Mouse (Mus musculus) heart, postnatal 14 days (tissue): ENCODE measurements around the gene Sell. TPM values are rescaled to one million over a fixed set of nuclear protein-coding genes. Genes with fewer than 3 reads are reported as not detected.

ENCODE experiments used
- DNase-seq, 2 experiments: peaks; one replicate each; pipeline ENCODE4 v3.0.0; 2021 to 2022
- intact Hi-C: fragments of 180-260 bp; cut with DNase I; formaldehyde crosslinking; loops from one replicate; pipeline ENCODE4 v1.15.1; 2025
- total RNA-seq, 2 experiments: library from RNA; stranded (reverse); gene quantifications; 2 replicates each; pipeline ENCODE4 v1.2.3; 2021

Sell gene
- total RNA-seq, 2 experiments from 2014 or later = 1.1 to 2.6 TPM

DNA sequence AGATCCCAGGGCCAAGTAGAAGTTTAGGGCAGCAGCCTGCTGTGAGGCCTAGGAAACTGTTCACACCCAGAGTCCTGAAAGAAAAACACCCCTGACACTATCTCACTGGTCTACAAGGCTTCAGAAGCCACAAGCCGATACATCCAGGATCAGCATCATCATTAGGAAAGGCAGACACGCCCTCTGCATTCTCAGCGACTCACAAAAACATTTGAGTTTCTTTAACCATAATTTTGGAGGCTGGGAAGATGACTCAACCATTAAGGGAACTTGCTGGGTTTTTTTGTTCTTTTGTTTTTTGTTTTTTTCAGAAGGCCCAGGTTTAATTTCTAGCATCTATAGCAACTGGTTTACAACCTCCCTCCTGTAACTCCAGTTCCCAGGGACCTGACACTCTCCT lies 62.1 kb downstream of the Sell start:
- intact Hi-C loops = no loop called here
- DNase-seq = no peak

DNA sequence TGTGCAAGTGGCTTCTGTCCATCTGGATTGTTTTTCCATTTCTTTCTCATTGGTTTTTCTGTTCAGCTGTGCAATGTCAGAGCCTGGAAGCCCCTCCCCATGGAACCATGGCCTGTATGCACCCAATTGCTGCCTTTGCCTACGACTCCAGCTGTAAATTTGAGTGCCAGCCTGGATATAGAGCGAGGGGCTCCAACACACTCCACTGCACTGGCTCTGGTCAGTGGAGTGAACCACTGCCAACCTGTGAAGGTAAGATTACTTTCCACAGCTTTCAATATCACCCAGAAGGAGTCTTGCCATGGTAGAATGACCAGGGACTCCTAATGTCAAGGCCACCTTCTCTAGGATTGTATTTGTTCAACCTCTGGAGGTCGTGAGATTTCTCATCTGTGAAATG lies 68.2 kb downstream of the Sell start:
- no peak for DNase-seq
- intact Hi-C loops = no loop called here

DNA sequence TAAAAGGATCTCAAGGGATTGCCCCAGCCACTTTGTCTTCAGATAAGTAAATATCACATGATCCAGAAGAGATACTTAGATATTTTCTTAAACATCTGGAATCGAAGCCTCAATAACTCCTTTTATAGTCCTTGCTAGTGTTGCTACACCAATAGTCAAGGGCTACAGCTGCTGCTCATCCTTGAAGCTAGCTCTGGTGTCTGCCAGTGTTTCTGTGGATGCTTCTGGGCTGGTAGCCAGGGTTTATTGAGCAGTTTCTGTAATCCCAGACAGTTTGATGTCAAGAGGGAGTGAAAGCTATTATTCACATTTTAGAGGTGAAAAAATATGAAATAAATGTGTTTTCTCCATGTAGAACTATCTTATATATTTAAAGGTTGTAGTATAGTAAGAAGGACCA lies 70.8 kb downstream of the Sell start:
- no peak for DNase-seq
- intact Hi-C loops = no loop called here

Other genes with a start within 250 kb of the Sell start
- 1 to 10 TPM; 6.8 to 9.2 TPM for gene Scyl3, start 132.9 kb upstream of the Sell start, total RNA-seq
- gene BC055324, start 67.2 kb upstream of the Sell start, total RNA-seq = 1 to 10 TPM; 1.1 to 2.7 TPM
- gene Mettl18, start 67.1 kb upstream of the Sell start, total RNA-seq = 1 to 10 TPM; 2.9 to 3.5 TPM
- 1 to 10 TPM in 1 of 2 experiments, under 1 TPM in 1; 0.98 to 1.0 TPM for gene Sele, start 13.7 kb upstream of the Sell start, total RNA-seq
- 1 to 10 TPM; 1.5 to 1.9 TPM for gene Selp, start 53.3 kb downstream of the Sell start, total RNA-seq
- gene F5, start 89.9 kb downstream of the Sell start, total RNA-seq = 1 to 10 TPM; 1.7 to 2.4 TPM
- gene Slc19a2, start 187.1 kb downstream of the Sell start, total RNA-seq = 1 to 10 TPM; 6.5 to 7.2 TPM
- gene Ccdc181, start 213.6 kb downstream of the Sell start, total RNA-seq = 1 to 10 TPM; 5.9 to 7.4 TPM
- gene Nme7, start 242.1 kb downstream of the Sell start, total RNA-seq = 1 to 10 TPM; 4.0 to 4.8 TPM
- gene Blzf1, start 245.5 kb downstream of the Sell start, total RNA-seq = 10 to 100 TPM; 23.0 to 27.3 TPM